Mouse (Mus musculus) lung, postnatal 0 days (tissue): Measurements from ENCODE around the gene 1700066M21Rik. TPM values are rescaled to one million over a fixed set of nuclear protein-coding genes. Genes with fewer than 3 reads are reported as not detected.

ENCODE experiments used
- ATAC-seq: fragments of 200-750 bp; cut with Nextera tagmentation; 2 replicates; pipeline ENCODE4 v1.8.0; 2017; ENCODE audit warnings: moderate library complexity
- DNase-seq: peaks from one replicate; pipeline ENCODE4 v3.0.0-alpha.2; 2016; ENCODE audit warnings: low spot score
- H3K27ac ChIP-seq: fragments of 300-500 bp; sonication (generic); 2 replicates; pipeline ENCODE4 v1.5.1; 2014; ENCODE audit warnings: antibody characterized with exemption, mild to moderate bottlenecking, low read length, mixed read lengths
- H3K27me3 ChIP-seq: fragments of 300-500 bp; sonication (generic); replicated peaks from 2 replicates; pipeline ENCODE4 v1.6.1; 2014; ENCODE audit warnings: low read length, mixed read lengths; ENCODE audit not compliant: insufficient read depth
- H3K36me3 ChIP-seq: fragments of 300-500 bp; sonication (generic); 2 replicates; pipeline ENCODE4 v1.6.1; 2014; ENCODE audit warnings: low read length, mixed read lengths; ENCODE audit not compliant: insufficient read depth
- H3K4me1 ChIP-seq: fragments of 300-500 bp; sonication (generic); 2 replicates; pipeline ENCODE4 v1.6.1; 2014; ENCODE audit warnings: antibody characterized with exemption, low read depth, low read length, mixed read lengths; ENCODE audit not compliant: insufficient read depth
- H3K4me2 ChIP-seq: fragments of 300-500 bp; sonication (generic); replicated peaks from 2 replicates; pipeline ENCODE4 v1.6.1; 2014; ENCODE audit warnings: low read depth, mild to moderate bottlenecking, low read length, moderate library complexity, mixed read lengths
- H3K4me3 ChIP-seq: fragments of 300-500 bp; sonication (generic); 2 replicates; pipeline ENCODE4 v1.5.1; 2014; ENCODE audit warnings: low read depth, low read length
- H3K9ac ChIP-seq: fragments of 300-500 bp; sonication (generic); replicated peaks from 2 replicates; pipeline ENCODE4 v1.6.1; 2014; ENCODE audit warnings: low read depth, mild to moderate bottlenecking
- H3K9me3 ChIP-seq: fragments of 300-500 bp; sonication (generic); 2 replicates; pipeline ENCODE4 v1.6.1; 2016; ENCODE audit warnings: low read length, mixed read lengths
- CTCF ChIP-seq: IDR thresholded peaks from 2 replicates; pipeline ENCODE4 v1.5.1; 2016; ENCODE audit warnings: antibody characterized with exemption, mild to moderate bottlenecking
- EP300 ChIP-seq: IDR thresholded peaks from 2 replicates; pipeline ENCODE4 v1.6.1; 2016; ENCODE audit warnings: antibody characterized with exemption, mild to moderate bottlenecking, control low read depth
- WGBS: fragments of 180-500 bp; shearing (Covaris S2); extraction: QIAGEN DNeasy Blood & Tissue Kit; methylation state at CpG from one replicate; pipeline ENCODE4 v1.1.7; 2014; 5-methylcytosine and 5-hydroxymethylcytosine counted together
- polyA plus RNA-seq: library from polyadenylated mRNA; unstranded; fragments of >200 nt; fragmentation: Nextera tagmentation; extraction: Ambion mirVana; gene quantifications from 2 replicates; pipeline ENCODE4 v1.2.1, GENCODE M21; 2015

Gene 1700066M21Rik
- polyA plus RNA-seq, 1 experiment from 2014 or later = 5.3 TPM

- Histone ChIP-seq H3K4me3 (no peak overlapping the region), H3K27ac (no peak overlapping the region), H3K27me3 (no peaks in the 10 kb centered on the region), H3K9ac (no peak overlapping the region), H3K9me3 (no peaks in the 10 kb centered on the region), H3K4me2 (no peak overlapping the region), H3K36me3 (no peaks in the 10 kb centered on the region), H3K4me1 (no peaks in the 10 kb centered on the region; the same call in 1 of the 2 replicates)
- ATAC-seq (no peak), DNase-seq (no peak)
- TF ChIP-seq CTCF (no peak), EP300 (no peak)
- 75% methylated on average over 5 of the region's 5 CpGs for WGBS
These were observed 42.2 kb upstream of the 1700066M21Rik start for GRCm38 (mm10) chr1:57335200-57335599.

GRCm38 (mm10) chr1:57339156-57339796 lies 38.1 kb upstream of the 1700066M21Rik start:
- Histone ChIP-seq H3K4me2 (no peak overlapping the region), H3K4me1 (no peaks in the 10 kb centered on the region), H3K4me3 (no peak overlapping the region), H3K27ac (no peak overlapping the region), H3K36me3 (no peaks in the 10 kb centered on the region), H3K27me3 (no peaks in the 10 kb centered on the region), H3K9ac (no peak overlapping the region), H3K9me3 (no peaks in the 10 kb centered on the region)
- WGBS = 39% methylated on average over 14 of the region's 14 CpGs
- ATAC-seq (no peak), DNase-seq (peak; percentile 64)
- TF ChIP-seq CTCF (peak; percentile 56), EP300 (no peak)

- no peak overlapping the region for H3K27ac ChIP-seq
- no peaks in the 10 kb centered on the region for H3K27me3 ChIP-seq
- H3K9ac ChIP-seq = no peak overlapping the region
- 50% methylated on average over 2 of the region's 2 CpGs for WGBS
- no peak for ATAC-seq
- no peaks in the 10 kb centered on the region for H3K4me1 ChIP-seq
- H3K4me3 ChIP-seq = no peak overlapping the region
- H3K36me3 ChIP-seq = no peaks in the 10 kb centered on the region
- TF ChIP-seq CTCF (no peak), EP300 (no peak)
- H3K9me3 ChIP-seq = no peaks in the 10 kb centered on the region
- DNase-seq = no peak
- no peak overlapping the region for H3K4me2 ChIP-seq
These were observed 36.2 kb upstream of the 1700066M21Rik start for GRCm38 (mm10) chr1:57341197-57341596.

GRCm38 (mm10) chr1:57347487-57347886 lies 29.9 kb upstream of the 1700066M21Rik start:
- H3K4me3 ChIP-seq = no peak overlapping the region
- no peak for DNase-seq
- H3K27ac ChIP-seq = no peak overlapping the region
- no peak overlapping the region for H3K9ac ChIP-seq
- H3K9me3 ChIP-seq = no peaks in the 10 kb centered on the region
- H3K36me3 ChIP-seq = no peaks in the 10 kb centered on the region
- no peaks in the 10 kb centered on the region for H3K27me3 ChIP-seq
- TF ChIP-seq CTCF (no peak), EP300 (no peak)
- ATAC-seq = no peak
- H3K4me1 ChIP-seq = no peaks in the 10 kb centered on the region
- no peak overlapping the region for H3K4me2 ChIP-seq

- Histone ChIP-seq H3K27me3 (no peaks in the 10 kb centered on the region), H3K4me1 (no peaks in the 10 kb centered on the region), H3K9me3 (no peaks in the 10 kb centered on the region), H3K4me3 (no peak overlapping the region), H3K27ac (no peak overlapping the region), H3K4me2 (no peak overlapping the region), H3K36me3 (no peaks in the 10 kb centered on the region), H3K9ac (no peak overlapping the region)
- no peak for ATAC-seq
- 50% methylated on average over 1 of the region's 1 CpGs for WGBS
- no peak for DNase-seq
- no peak for TF ChIP-seq EP300
- no peak for TF ChIP-seq CTCF
These were observed 25.5 kb upstream of the 1700066M21Rik start for GRCm38 (mm10) chr1:57351941-57352340.

GRCm38 (mm10) chr1:57358546-57358945 lies 18.9 kb upstream of the 1700066M21Rik start:
- Histone ChIP-seq H3K27ac (no peak overlapping the region), H3K9ac (no peak overlapping the region), H3K9me3 (no peaks in the 10 kb centered on the region), H3K4me3 (no peak overlapping the region), H3K4me1 (no peaks in the 10 kb centered on the region), H3K4me2 (no peak overlapping the region), H3K36me3 (no peaks in the 10 kb centered on the region), H3K27me3 (no peaks in the 10 kb centered on the region)
- no peak for TF ChIP-seq EP300
- TF ChIP-seq CTCF = no peak
- no peak for ATAC-seq
- no peak for DNase-seq
- 88% methylated on average over 5 of the region's 5 CpGs for WGBS

- H3K4me3 ChIP-seq = no peak overlapping the region
- no peak overlapping the region for H3K27ac ChIP-seq
- ATAC-seq = no peak
- H3K9ac ChIP-seq = no peak overlapping the region
- DNase-seq = no peak
- 84% methylated on average over 3 of the region's 3 CpGs for WGBS
- no peaks in the 10 kb centered on the region for H3K36me3 ChIP-seq
- H3K27me3 ChIP-seq = no peaks in the 10 kb centered on the region
- TF ChIP-seq CTCF (no peak), EP300 (no peak)
- H3K9me3 ChIP-seq = no peaks in the 10 kb centered on the region
- H3K4me2 ChIP-seq = no peak overlapping the region
- no peaks in the 10 kb centered on the region for H3K4me1 ChIP-seq
These were observed 10.0 kb upstream of the 1700066M21Rik start for GRCm38 (mm10) chr1:57367446-57367845.
